Mouse (Mus musculus): ENCODE measurements around the gene Itga6.

- TF ChIP-seq CTCF (IDR thresholded peaks at IDR 0.05; ENCODE audit: borderline replicate concordance, insufficient read depth, low read length) (no peak), POLR2A (IDR thresholded peaks at IDR 0.05; ENCODE audit: low read depth, low read length) (no peak)
Measured at GRCm38 (mm10) chr2:71704309-71704708, 41.1 kb upstream of the Itga6 start.
